Mouse (Mus musculus) hindbrain, postnatal 0 days (tissue): ENCODE results near the gene Olfr993. TPM values are rescaled to one million over a fixed set of nuclear protein-coding genes. Genes with fewer than 3 reads are reported as not detected.

ENCODE experiments used
- ATAC-seq: fragments of 200-750 bp; cut with Nextera tagmentation; 2 replicates; pipeline ENCODE4 v1.8.0; 2017; ENCODE audit warnings: mild to moderate bottlenecking, moderate TSS enrichment, moderate library complexity
- DNase-seq: peaks from one replicate; pipeline ENCODE4 v3.0.0-alpha.2; 2015; ENCODE audit warnings: low spot score
- H3K27ac ChIP-seq: fragments of 300-500 bp; sonication (generic); 2 replicates; pipeline ENCODE4 v1.5.1; 2014; ENCODE audit warnings: mild to moderate bottlenecking
- H3K27me3 ChIP-seq: fragments of 300-500 bp; sonication (generic); 2 replicates; pipeline ENCODE4 v1.6.1; 2014; ENCODE audit warnings: low read length, mixed read lengths; ENCODE audit not compliant: insufficient read depth
- H3K36me3 ChIP-seq: fragments of 300-500 bp; sonication (generic); 2 replicates; pipeline ENCODE4 v1.6.1; 2014; ENCODE audit warnings: low read length, mixed read lengths; ENCODE audit not compliant: insufficient read depth
- H3K4me1 ChIP-seq: fragments of 300-500 bp; sonication (generic); 2 replicates; pipeline ENCODE4 v1.6.1; 2014; ENCODE audit warnings: antibody characterized with exemption, low read length, mixed read lengths; ENCODE audit not compliant: insufficient read depth
- H3K4me2 ChIP-seq: fragments of 300-500 bp; sonication (generic); 2 replicates; pipeline ENCODE4 v1.6.1; 2014; ENCODE audit warnings: low read depth, mild to moderate bottlenecking, low read length, moderate library complexity, mixed read lengths
- H3K4me3 ChIP-seq: fragments of 300-500 bp; sonication (generic); 2 replicates; pipeline ENCODE4 v1.5.1; 2014; ENCODE audit warnings: low read length
- H3K9ac ChIP-seq: fragments of 300-500 bp; sonication (generic); replicated peaks from 2 replicates; pipeline ENCODE4 v1.6.1; 2014; ENCODE audit warnings: mild to moderate bottlenecking, low read length, moderate library complexity, mixed read lengths
- H3K9me3 ChIP-seq: fragments of 300-500 bp; sonication (generic); 2 replicates; pipeline ENCODE4 v1.6.1; 2016; ENCODE audit warnings: low read length, mixed read lengths
- CTCF ChIP-seq: IDR thresholded peaks from 2 replicates; pipeline ENCODE4 v1.5.1; 2016; ENCODE audit warnings: antibody characterized with exemption, control low read depth, low read depth
- WGBS: fragments of 180-500 bp; shearing (Covaris S2); extraction: QIAGEN DNeasy Blood & Tissue Kit; methylation state at CpG from one replicate; pipeline ENCODE4 v1.1.7; 2014; 5-methylcytosine and 5-hydroxymethylcytosine counted together
- polyA plus RNA-seq: library from polyadenylated mRNA; unstranded; fragments of >200 nt; fragmentation: Nextera tagmentation; extraction: Ambion mirVana; gene quantifications from 2 replicates; pipeline ENCODE4 v1.2.1, GENCODE M21; 2015
- total RNA-seq: library from RNA; depleted of rRNA; stranded (reverse); fragments of >200 nt; gene quantifications from 2 replicates; pipeline ENCODE4 v1.2.3, GENCODE M21; 2014; rRNA removed

The Olfr993 gene
- total RNA-seq (not detected in 2 replicates), polyA plus RNA-seq (not detected in 2 replicates)

DNA sequence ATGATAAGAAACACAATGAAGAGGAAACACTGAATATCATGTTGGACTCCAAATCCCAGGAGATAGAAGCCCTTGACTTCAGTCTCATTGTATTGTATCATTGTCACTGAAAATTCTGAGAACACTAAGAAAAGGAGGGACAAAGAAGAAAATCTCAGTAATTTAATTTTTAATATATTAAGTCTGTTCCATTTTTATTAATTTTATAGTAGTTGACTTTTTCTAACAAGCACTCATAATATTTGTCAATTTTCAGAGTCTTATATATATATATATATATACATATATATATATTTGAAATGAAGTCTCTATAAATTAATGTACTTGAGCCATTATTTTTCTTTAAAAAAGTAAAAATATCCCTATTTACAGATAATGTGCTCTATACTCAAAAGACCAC lies at the start of gene Olfr993:
Gene Olfr993 (minus strand): TSS at position 101 of the 400 bp plus-strand sequence.
- no peak within 1 kb of the TSS for H3K9ac ChIP-seq
- H3K27ac ChIP-seq, result no peak within 1 kb of the TSS
- no peaks in the 10 kb centered on the region for H3K36me3 ChIP-seq
- H3K9me3 ChIP-seq, result no peaks in the 10 kb centered on the region
- H3K4me2 ChIP-seq, result no peak within 1 kb of the TSS
- no peak for TF ChIP-seq CTCF
- H3K27me3 ChIP-seq, result no peaks in the 10 kb centered on the region
- ATAC-seq (no peak), DNase-seq (no peak)
- no peak within 1 kb of the TSS for H3K4me3 ChIP-seq
- no peaks in the 10 kb centered on the region for H3K4me1 ChIP-seq

DNA sequence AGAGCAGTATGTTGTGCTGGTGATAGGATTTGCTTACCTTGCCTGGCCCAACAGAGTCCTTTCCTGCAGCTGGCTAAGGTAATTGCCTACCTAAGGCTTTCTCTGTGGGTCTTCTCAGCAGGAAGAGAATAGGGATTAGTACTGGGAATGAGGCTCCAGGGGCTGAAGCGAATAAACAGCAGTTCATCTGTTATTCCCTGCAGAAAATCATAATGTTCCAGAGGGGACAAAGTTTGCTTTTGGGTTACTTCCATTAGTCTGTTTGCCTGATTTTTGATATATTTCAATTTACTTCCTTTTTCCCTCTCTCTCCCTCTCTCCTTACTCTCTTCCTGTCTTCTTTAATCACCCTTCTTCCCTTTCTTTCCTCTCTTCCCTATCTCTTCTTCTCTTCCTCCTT lies 28.9 kb upstream of the Olfr993 start, which contains the start of gene Olfr995:
Gene Olfr995 (minus strand): TSS at position 101 of the 400 bp plus-strand sequence.
- WGBS, result 24% methylated on average over 1 of the region's 1 CpGs
- DNase-seq, result no peak
- no peaks in the 10 kb centered on the region for H3K36me3 ChIP-seq
- no peaks in the 10 kb centered on the region for H3K27me3 ChIP-seq
- no peak within 1 kb of the TSS for H3K27ac ChIP-seq
- H3K9ac ChIP-seq, result no peak within 1 kb of the TSS
- ATAC-seq, result no peak
- no peaks in the 10 kb centered on the region for H3K9me3 ChIP-seq
- H3K4me2 ChIP-seq, result no peak within 1 kb of the TSS
- H3K4me1 ChIP-seq, result no peaks in the 10 kb centered on the region
- no peak for TF ChIP-seq CTCF
- H3K4me3 ChIP-seq, result no peak within 1 kb of the TSS

DNA sequence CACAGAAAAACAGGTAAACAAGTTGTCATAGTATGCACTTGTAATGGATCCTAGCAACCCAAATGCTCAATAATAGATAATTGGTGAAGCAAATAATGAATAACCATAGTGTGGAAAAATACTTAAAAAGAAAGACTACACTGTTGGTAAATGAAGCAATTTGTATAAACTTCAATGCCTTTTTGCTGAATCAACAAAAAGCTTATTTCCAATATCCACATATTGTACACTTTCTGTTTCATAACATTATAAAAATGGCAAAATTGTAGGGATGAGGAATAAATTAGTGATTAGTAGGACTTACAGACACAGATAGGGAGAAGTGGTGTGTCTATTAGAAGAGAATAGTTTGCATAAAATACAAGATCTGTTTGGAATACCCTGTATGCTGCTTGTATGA lies 27.9 kb upstream of the Olfr993 start:
- Histone ChIP-seq H3K9ac (no peak overlapping the region), H3K27me3 (no peaks in the 10 kb centered on the region), H3K4me1 (no peaks in the 10 kb centered on the region), H3K9me3 (no peaks in the 10 kb centered on the region), H3K27ac (no peak overlapping the region), H3K4me2 (no peak overlapping the region), H3K36me3 (no peaks in the 10 kb centered on the region), H3K4me3 (no peak overlapping the region)
- DNase-seq (no peak), ATAC-seq (no peak)
- TF ChIP-seq CTCF, result no peak

DNA sequence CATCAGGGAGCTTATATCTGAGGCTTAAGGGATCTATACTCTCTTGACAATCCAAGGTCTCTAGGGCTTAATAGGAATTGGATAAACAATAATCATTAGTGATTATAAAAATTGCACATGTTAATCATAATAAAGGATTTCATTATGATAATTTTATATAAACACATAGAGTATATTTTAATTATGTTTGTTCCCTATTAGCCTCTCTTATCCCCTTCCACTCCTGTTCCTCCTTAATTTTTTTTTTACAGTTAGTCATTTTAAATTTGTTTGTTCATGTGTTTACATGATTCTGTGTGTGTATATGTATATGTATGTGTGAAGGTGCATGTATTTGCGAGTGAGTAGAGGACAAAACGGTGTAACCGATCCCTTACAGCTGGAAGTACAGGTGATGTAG lies 21.7 kb upstream of the Olfr993 start, which contains the start of gene Olfr994:
Gene Olfr994 (minus strand): TSS at position 101 of the 400 bp plus-strand sequence.
- Histone ChIP-seq H3K9ac (no peak within 1 kb of the TSS), H3K27me3 (no peaks in the 10 kb centered on the region), H3K4me1 (no peaks in the 10 kb centered on the region), H3K36me3 (no peaks in the 10 kb centered on the region), H3K9me3 (no peaks in the 10 kb centered on the region), H3K4me2 (no peak within 1 kb of the TSS), H3K27ac (no peak within 1 kb of the TSS), H3K4me3 (no peak within 1 kb of the TSS)
- no peak for DNase-seq
- no peak for ATAC-seq
- TF ChIP-seq CTCF, result no peak
- WGBS, result over 99% methylated on average over 3 of the region's 3 CpGs

DNA sequence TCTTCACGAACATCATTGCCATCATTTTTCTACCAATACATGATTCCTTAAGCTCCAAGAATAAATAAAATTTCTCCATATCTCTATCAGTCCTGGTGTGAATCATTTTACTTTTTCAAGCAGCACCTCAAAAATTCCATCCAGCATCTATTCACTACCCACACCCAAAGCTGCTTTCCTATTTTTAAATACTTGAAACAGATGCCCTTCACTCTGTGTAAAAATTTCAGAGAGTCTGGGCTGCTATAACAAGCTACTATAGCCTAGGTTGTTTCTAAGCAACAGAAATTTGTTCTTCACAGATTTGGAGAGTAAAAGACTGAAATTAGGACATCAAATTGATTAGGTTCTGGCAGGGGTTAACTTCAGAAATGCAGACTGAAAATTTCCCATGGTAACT lies 11.2 kb upstream of the Olfr993 start:
- Histone ChIP-seq H3K27me3 (no peaks in the 10 kb centered on the region), H3K9me3 (no peaks in the 10 kb centered on the region), H3K4me3 (no peak overlapping the region), H3K36me3 (no peaks in the 10 kb centered on the region), H3K27ac (no peak overlapping the region), H3K4me2 (no peak overlapping the region), H3K4me1 (no peaks in the 10 kb centered on the region), H3K9ac (no peak overlapping the region)
- ATAC-seq, result no peak
- 87% methylated on average over 1 of the region's 1 CpGs for WGBS
- no peak for DNase-seq
- TF ChIP-seq CTCF, result no peak

DNA sequence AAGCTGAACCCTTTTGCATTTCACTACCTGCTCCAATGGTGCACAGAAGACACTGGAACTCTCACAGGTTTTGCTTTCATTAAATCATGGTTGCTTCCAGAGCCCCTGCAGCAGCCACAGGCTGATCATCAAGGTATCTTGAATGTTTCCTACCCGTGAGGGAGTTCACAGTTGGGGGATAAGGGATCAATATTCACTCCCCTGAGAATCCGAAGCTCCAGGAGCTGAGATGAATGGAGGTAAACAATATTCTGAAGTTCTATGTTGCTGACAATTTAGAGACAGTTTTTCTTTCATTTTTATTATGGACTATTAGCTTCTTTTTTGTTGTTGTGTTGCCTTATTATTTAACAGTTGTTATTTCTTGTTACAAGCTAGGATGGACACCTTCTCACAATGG lies 5.3 kb downstream of the Olfr993 start, which contains the start of gene Olfr992:
Gene Olfr992 (minus strand): TSS at position 101 of the 400 bp plus-strand sequence.
- Histone ChIP-seq H3K9me3 (no peaks in the 10 kb centered on the region), H3K27me3 (no peaks in the 10 kb centered on the region), H3K9ac (no peak within 1 kb of the TSS), H3K27ac (no peak within 1 kb of the TSS), H3K4me3 (no peak within 1 kb of the TSS), H3K4me1 (no peaks in the 10 kb centered on the region), H3K4me2 (no peak within 1 kb of the TSS), H3K36me3 (no peaks in the 10 kb centered on the region)
- DNase-seq (no peak), ATAC-seq (no peak)
- TF ChIP-seq CTCF, result no peak
- WGBS, result 58% methylated on average over 2 of the region's 2 CpGs

Other genes with a start within 250 kb of the Olfr993 start
- 27.3 and 33.7 TPM in 2 replicates for gene Lrrc55, start 217.7 kb downstream of the Olfr993 start, total RNA-seq
- 9.0 and 9.7 TPM in 2 replicates for gene Lrrc55, start 217.7 kb downstream of the Olfr993 start, polyA plus RNA-seq
- not detected in 2 replicates for gene Olfr987, start 75.6 kb downstream of the Olfr993 start, total RNA-seq
- not detected in 2 replicates for gene Olfr987, start 75.6 kb downstream of the Olfr993 start, polyA plus RNA-seq
- not detected in 2 replicates for gene Olfr988, start 51.6 kb downstream of the Olfr993 start, total RNA-seq
- gene Olfr988, start 51.6 kb downstream of the Olfr993 start, polyA plus RNA-seq, result not detected in 2 replicates
- not detected in 2 replicates for gene Olfr992, start 5.4 kb downstream of the Olfr993 start, total RNA-seq
- gene Olfr992, start 5.4 kb downstream of the Olfr993 start, polyA plus RNA-seq, result not detected in 2 replicates
- gene Olfr994, start 21.6 kb upstream of the Olfr993 start, total RNA-seq, result not detected in 2 replicates
- gene Olfr994, start 21.6 kb upstream of the Olfr993 start, polyA plus RNA-seq, result not detected in 2 replicates
- gene Olfr995, start 28.8 kb upstream of the Olfr993 start, total RNA-seq, result not detected in 2 replicates
- not detected in 2 replicates for gene Olfr995, start 28.8 kb upstream of the Olfr993 start, polyA plus RNA-seq
- gene 4833423E24Rik, start 104.1 kb upstream of the Olfr993 start, total RNA-seq, result 0.29 TPM in 1 of 2 replicates, not detected in the other
- gene 4833423E24Rik, start 104.1 kb upstream of the Olfr993 start, polyA plus RNA-seq, result 0.23 and 0.79 TPM in 2 replicates
- gene Olfr996, start 164.3 kb upstream of the Olfr993 start, total RNA-seq, result not detected in 2 replicates
- not detected in 2 replicates for gene Olfr996, start 164.3 kb upstream of the Olfr993 start, polyA plus RNA-seq
- gene Olfr998, start 174.1 kb upstream of the Olfr993 start, total RNA-seq, result not detected in 2 replicates
- not detected in 2 replicates for gene Olfr998, start 174.1 kb upstream of the Olfr993 start, polyA plus RNA-seq
- gene Olfr1000, start 197.0 kb upstream of the Olfr993 start, total RNA-seq, result not detected in 2 replicates
- not detected in 2 replicates for gene Olfr1000, start 197.0 kb upstream of the Olfr993 start, polyA plus RNA-seq
- gene Olfr1002, start 235.8 kb upstream of the Olfr993 start, total RNA-seq, result not detected in 2 replicates
- not detected in 2 replicates for gene Olfr1002, start 235.8 kb upstream of the Olfr993 start, polyA plus RNA-seq
- not detected in 2 replicates for gene Olfr154, start 249.6 kb upstream of the Olfr993 start, total RNA-seq
- not detected in 2 replicates for gene Olfr154, start 249.6 kb upstream of the Olfr993 start, polyA plus RNA-seq